Mouse (Mus musculus): ENCODE measurements around the gene Rasa3. TPM values are rescaled to one million over a fixed set of nuclear protein-coding genes. Genes with fewer than 3 reads are reported as not detected.

Gene Rasa3
- polyA plus RNA-seq, 1 experiment from 2014 or later, result 28.5 TPM

DNA sequence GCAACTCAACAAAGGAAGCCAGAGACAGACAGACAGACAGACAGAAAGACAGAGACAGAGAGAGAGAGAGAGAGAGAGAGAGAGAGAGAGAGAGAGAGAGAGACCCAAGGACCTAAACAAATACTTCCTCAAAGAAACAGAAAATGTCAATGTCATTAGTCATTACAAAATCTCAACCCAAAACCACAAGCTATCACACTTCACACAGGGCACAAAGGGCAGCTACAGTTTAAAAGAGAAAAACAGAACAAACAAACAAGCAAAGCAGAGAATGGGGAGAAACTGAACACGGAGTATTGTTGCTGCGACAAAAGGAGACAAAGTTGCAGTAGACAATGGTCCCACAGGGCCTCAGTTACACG, 28.3 kb downstream of the Rasa3 start:
- Histone ChIP-seq H3K4me3 (ENCODE audit: low read depth, low read length) (no peak overlapping the region), H3K9ac (replicated peaks; ENCODE audit: low read depth) (no peak overlapping the region), H3K27ac (ENCODE audit: low read length) (peak overlapping the region; percentile 90), H3K4me2 (replicated peaks; ENCODE audit: low read depth, low read length) (no peak overlapping the region), H3K27me3 (replicated peaks; ENCODE audit: insufficient read depth, low read length) (no peaks in the 10 kb centered on the region), H3K9me3 (ENCODE audit: low read length) (no peaks in the 10 kb centered on the region), H3K36me3 (ENCODE audit: insufficient read depth, low read length) (no peaks in the 10 kb centered on the region), H3K4me1 (ENCODE audit: insufficient read depth, low read depth, low read length) (peaks cover 27% of the 10 kb centered on the region; the same call in 1 of the 2 replicates)
- peak; percentile 72 for DNase-seq (ENCODE audit: low spot score)
- peak; percentile 6; the same call in 1 of the 2 replicates for ATAC-seq
- TF ChIP-seq EP300 (IDR thresholded peaks at IDR 0.05), result no peak
- WGBS, result 34% methylated on average over 3 of the region's 3 CpGs

- no peak overlapping the region for H3K4me3 ChIP-seq (ENCODE audit: low read depth, low read length)
- H3K4me2 ChIP-seq (replicated peaks; ENCODE audit: low read depth, low read length), result no peak overlapping the region
- H3K27ac ChIP-seq (ENCODE audit: low read length), result peak overlapping the region; percentile 90
- WGBS, result 29% methylated on average over 7 of the region's 7 CpGs
- no peaks in the 10 kb centered on the region for H3K36me3 ChIP-seq (ENCODE audit: insufficient read depth, low read length)
- ATAC-seq (peak; percentile 74), DNase-seq (ENCODE audit: low spot score) (peak; percentile 90)
- TF ChIP-seq CTCF (IDR thresholded peaks at IDR 0.05) (peak; percentile 7; the same call in 1 of the 2 replicates), EP300 (IDR thresholded peaks at IDR 0.05) (peak; percentile 31; the same call in 1 of the 2 replicates)
- peaks cover 31% of the 10 kb centered on the region; the same call in 1 of the 2 replicates for H3K4me1 ChIP-seq (ENCODE audit: insufficient read depth, low read depth, low read length)
- H3K9ac ChIP-seq (replicated peaks; ENCODE audit: low read depth), result no peak overlapping the region
- no peaks in the 10 kb centered on the region for H3K9me3 ChIP-seq (ENCODE audit: low read length)
- H3K27me3 ChIP-seq (replicated peaks; ENCODE audit: insufficient read depth, low read length), result no peaks in the 10 kb centered on the region
Observed at GRCm38 (mm10) chr8:13648377-13649153, 28.8 kb downstream of the Rasa3 start.

GRCm38 (mm10) chr8:13647591-13647990, 29.8 kb downstream of the Rasa3 start:
- peak overlapping the region; percentile 90 for H3K27ac ChIP-seq (ENCODE audit: low read length)
- ATAC-seq (no peak), DNase-seq (ENCODE audit: low spot score) (no peak)
- H3K36me3 ChIP-seq (ENCODE audit: insufficient read depth, low read length), result no peaks in the 10 kb centered on the region
- H3K4me1 ChIP-seq (ENCODE audit: insufficient read depth, low read depth, low read length), result peaks cover 29% of the 10 kb centered on the region; the same call in 1 of the 2 replicates
- no peak overlapping the region for H3K9ac ChIP-seq (replicated peaks; ENCODE audit: low read depth)
- WGBS, result 86% methylated on average over 5 of the region's 5 CpGs
- H3K4me2 ChIP-seq (replicated peaks; ENCODE audit: low read depth, low read length), result no peak overlapping the region
- no peaks in the 10 kb centered on the region for H3K9me3 ChIP-seq (ENCODE audit: low read length)
- no peak overlapping the region for H3K4me3 ChIP-seq (ENCODE audit: low read depth, low read length)
- no peaks in the 10 kb centered on the region for H3K27me3 ChIP-seq (replicated peaks; ENCODE audit: insufficient read depth, low read length)
- no peak for TF ChIP-seq EP300 (IDR thresholded peaks at IDR 0.05)
- TF ChIP-seq CTCF (IDR thresholded peaks at IDR 0.05), result no peak

DNA sequence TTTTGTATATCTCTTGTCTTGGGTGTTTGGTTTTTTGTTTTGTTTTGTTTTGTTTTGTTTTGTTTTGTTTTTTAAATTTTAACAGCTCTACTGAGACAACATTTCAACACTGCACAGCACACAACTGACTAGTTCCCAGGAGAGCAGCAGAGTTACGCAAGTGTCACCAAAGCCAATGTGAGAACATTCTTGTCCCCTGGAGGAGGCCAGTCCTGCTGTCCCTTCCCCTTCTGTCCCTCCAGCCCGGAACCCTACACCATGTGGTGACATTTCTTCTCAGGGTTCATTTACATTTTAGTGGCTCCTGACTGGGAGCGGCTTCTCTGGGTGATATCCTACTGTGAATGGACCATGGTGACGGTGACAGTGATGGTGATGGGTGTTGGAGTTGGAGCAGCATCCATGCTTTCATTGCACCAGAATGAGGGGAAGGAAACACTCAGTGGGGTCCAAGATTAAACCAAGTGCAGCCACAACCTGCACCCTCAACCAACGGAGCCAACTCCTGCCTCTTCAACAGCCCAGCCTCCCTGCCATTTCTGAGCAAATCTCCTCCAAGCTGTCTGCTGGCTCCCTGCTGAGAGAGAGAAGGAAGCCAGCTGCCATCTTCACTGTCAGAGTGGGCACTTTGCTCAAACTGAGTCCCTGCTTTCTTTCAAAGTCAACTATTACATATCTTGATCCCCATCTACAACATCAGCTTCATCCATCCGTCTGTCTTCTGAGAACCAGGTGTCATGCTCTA, 32.3 kb downstream of the Rasa3 start:
- peaks cover 36% of the 10 kb centered on the region; the same call in 1 of the 2 replicates for H3K4me1 ChIP-seq (ENCODE audit: insufficient read depth, low read depth, low read length)
- no peak overlapping the region for H3K4me3 ChIP-seq (ENCODE audit: low read depth, low read length)
- peak; percentile 50 for ATAC-seq
- DNase-seq (ENCODE audit: low spot score), result peak; percentile 84
- WGBS, result 42% methylated on average over 6 of the region's 6 CpGs
- H3K4me2 ChIP-seq (replicated peaks; ENCODE audit: low read depth, low read length), result no peak overlapping the region
- no peaks in the 10 kb centered on the region for H3K36me3 ChIP-seq (ENCODE audit: insufficient read depth, low read length)
- H3K27me3 ChIP-seq (replicated peaks; ENCODE audit: insufficient read depth, low read length), result no peaks in the 10 kb centered on the region
- no peaks in the 10 kb centered on the region for H3K9me3 ChIP-seq (ENCODE audit: low read length)
- TF ChIP-seq EP300 (IDR thresholded peaks at IDR 0.05) (no peak), CTCF (IDR thresholded peaks at IDR 0.05) (no peak)
- no peak overlapping the region for H3K9ac ChIP-seq (replicated peaks; ENCODE audit: low read depth)
- peak overlapping the region; percentile 79 for H3K27ac ChIP-seq (ENCODE audit: low read length)

- H3K4me1 ChIP-seq (ENCODE audit: insufficient read depth, low read depth, low read length), result peaks cover 39% of the 10 kb centered on the region; the same call in 1 of the 2 replicates
- WGBS, result 12% methylated on average over 6 of the region's 6 CpGs
- no peak overlapping the region for H3K4me3 ChIP-seq (ENCODE audit: low read depth, low read length)
- peak overlapping the region; percentile 79 for H3K27ac ChIP-seq (ENCODE audit: low read length)
- no peak overlapping the region for H3K4me2 ChIP-seq (replicated peaks; ENCODE audit: low read depth, low read length)
- TF ChIP-seq CTCF (IDR thresholded peaks at IDR 0.05) (peak; percentile 46), EP300 (IDR thresholded peaks at IDR 0.05) (no peak)
- peak; percentile 43 for ATAC-seq
- no peaks in the 10 kb centered on the region for H3K36me3 ChIP-seq (ENCODE audit: insufficient read depth, low read length)
- H3K9ac ChIP-seq (replicated peaks; ENCODE audit: low read depth), result no peak overlapping the region
- H3K27me3 ChIP-seq (replicated peaks; ENCODE audit: insufficient read depth, low read length), result no peaks in the 10 kb centered on the region
- H3K9me3 ChIP-seq (ENCODE audit: low read length), result no peaks in the 10 kb centered on the region
- peak; percentile 83 for DNase-seq (ENCODE audit: low spot score)
Observed at GRCm38 (mm10) chr8:13644155-13644554, 33.2 kb downstream of the Rasa3 start.

DNA sequence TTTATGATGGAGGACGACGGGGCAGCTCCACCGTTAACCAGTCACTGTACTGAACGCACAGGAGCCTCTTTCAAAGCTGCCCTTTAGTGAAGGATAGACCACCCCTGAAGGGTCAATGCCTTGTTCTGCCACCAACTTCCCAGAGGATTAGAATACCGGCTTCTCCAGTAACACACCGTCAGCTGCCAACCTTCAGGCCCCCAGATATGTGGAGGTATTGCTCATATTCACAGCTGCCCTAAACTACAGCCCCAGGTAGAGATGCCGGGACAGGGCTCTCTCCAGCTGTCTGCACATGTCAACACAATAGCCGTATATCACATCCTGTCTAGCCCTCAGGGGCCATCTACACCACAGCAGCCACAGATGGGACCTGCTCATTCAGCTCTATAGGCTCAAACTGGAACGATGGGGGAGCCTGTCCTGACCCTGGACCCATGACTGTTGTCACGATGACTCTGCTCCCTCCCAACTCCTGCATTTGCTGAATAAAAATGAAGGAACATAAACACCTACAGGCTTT, 34.7 kb downstream of the Rasa3 start:
- ATAC-seq (no peak), DNase-seq (ENCODE audit: low spot score) (no peak)
- no peak for TF ChIP-seq EP300 (IDR thresholded peaks at IDR 0.05)
- no peak for TF ChIP-seq CTCF (IDR thresholded peaks at IDR 0.05)
- no peak overlapping the region for H3K9ac ChIP-seq (replicated peaks; ENCODE audit: low read depth)
- no peaks in the 10 kb centered on the region for H3K36me3 ChIP-seq (ENCODE audit: insufficient read depth, low read length)
- H3K9me3 ChIP-seq (ENCODE audit: low read length), result no peaks in the 10 kb centered on the region
- no peak overlapping the region for H3K4me3 ChIP-seq (ENCODE audit: low read depth, low read length)
- no peak overlapping the region for H3K27ac ChIP-seq (ENCODE audit: low read length)
- 82% methylated on average over 10 of the region's 10 CpGs for WGBS
- peaks cover 31% of the 10 kb centered on the region; the same call in 1 of the 2 replicates for H3K4me1 ChIP-seq (ENCODE audit: insufficient read depth, low read depth, low read length)
- no peaks in the 10 kb centered on the region for H3K27me3 ChIP-seq (replicated peaks; ENCODE audit: insufficient read depth, low read length)
- no peak overlapping the region for H3K4me2 ChIP-seq (replicated peaks; ENCODE audit: low read depth, low read length)

All from lung, postnatal 0 days (tissue).